Mouse (Mus musculus) limb, embryonic 12.5 days (tissue): ENCODE measurements around the gene Slc4a3. TPM values are rescaled to one million over a fixed set of nuclear protein-coding genes. Genes with fewer than 3 reads are reported as not detected.

Experiments
- ATAC-seq: fragments of 200-750 bp; cut with Nextera tagmentation; 2 replicates; pipeline ENCODE4 v1.8.0; 2017; ENCODE audit warnings: low read depth, moderate TSS enrichment; ENCODE audit not compliant: insufficient number of reproducible peaks, insufficient read depth, low FRiP score, low TSS enrichment
- H3K27ac ChIP-seq: fragments of 300-500 bp; sonication (generic); 2 replicates; pipeline ENCODE4 v1.5.1; 2016; ENCODE audit warnings: mild to moderate bottlenecking, moderate library complexity
- H3K27me3 ChIP-seq: fragments of 300-500 bp; sonication (generic); 2 replicates; pipeline ENCODE4 v1.6.1; 2016; ENCODE audit warnings: mild to moderate bottlenecking, moderate library complexity
- H3K36me3 ChIP-seq: fragments of 300-500 bp; sonication (generic); 2 replicates; pipeline ENCODE4 v1.6.1; 2016; ENCODE audit warnings: mild to moderate bottlenecking, moderate library complexity
- H3K4me1 ChIP-seq: fragments of 300-500 bp; sonication (generic); replicated peaks from 2 replicates; pipeline ENCODE4 v1.6.1; 2016
- H3K4me2 ChIP-seq: fragments of 300-500 bp; sonication (generic); 2 replicates; pipeline ENCODE4 v1.6.1; 2016; ENCODE audit warnings: mild to moderate bottlenecking, moderate library complexity
- H3K4me3 ChIP-seq: fragments of 300-500 bp; sonication (generic); replicated peaks from 2 replicates; pipeline ENCODE4 v1.5.1; 2016; ENCODE audit warnings: mild to moderate bottlenecking
- H3K9ac ChIP-seq: fragments of 300-500 bp; sonication (generic); replicated peaks from 2 replicates; pipeline ENCODE4 v1.6.1; 2016; ENCODE audit warnings: mild to moderate bottlenecking, moderate library complexity
- H3K9me3 ChIP-seq: fragments of 300-500 bp; sonication (generic); 2 replicates; pipeline ENCODE4 v1.6.1; 2016; ENCODE audit warnings: mild to moderate bottlenecking, moderate library complexity
- WGBS: fragments of 180-500 bp; shearing (Covaris S2); methylation state at CpG from one replicate; pipeline ENCODE4 v1.1.7; 2016; 5-methylcytosine and 5-hydroxymethylcytosine counted together
- polyA plus RNA-seq: library from polyadenylated mRNA; unstranded; fragments of >200 nt; fragmentation: Nextera tagmentation; extraction: Ambion mirVana; gene quantifications from 2 replicates; pipeline ENCODE4 v1.2.1, GENCODE M21; 2016

Gene Slc4a3
- polyA plus RNA-seq, 1 experiment from 2014 or later, result 33.7 TPM

DNA sequence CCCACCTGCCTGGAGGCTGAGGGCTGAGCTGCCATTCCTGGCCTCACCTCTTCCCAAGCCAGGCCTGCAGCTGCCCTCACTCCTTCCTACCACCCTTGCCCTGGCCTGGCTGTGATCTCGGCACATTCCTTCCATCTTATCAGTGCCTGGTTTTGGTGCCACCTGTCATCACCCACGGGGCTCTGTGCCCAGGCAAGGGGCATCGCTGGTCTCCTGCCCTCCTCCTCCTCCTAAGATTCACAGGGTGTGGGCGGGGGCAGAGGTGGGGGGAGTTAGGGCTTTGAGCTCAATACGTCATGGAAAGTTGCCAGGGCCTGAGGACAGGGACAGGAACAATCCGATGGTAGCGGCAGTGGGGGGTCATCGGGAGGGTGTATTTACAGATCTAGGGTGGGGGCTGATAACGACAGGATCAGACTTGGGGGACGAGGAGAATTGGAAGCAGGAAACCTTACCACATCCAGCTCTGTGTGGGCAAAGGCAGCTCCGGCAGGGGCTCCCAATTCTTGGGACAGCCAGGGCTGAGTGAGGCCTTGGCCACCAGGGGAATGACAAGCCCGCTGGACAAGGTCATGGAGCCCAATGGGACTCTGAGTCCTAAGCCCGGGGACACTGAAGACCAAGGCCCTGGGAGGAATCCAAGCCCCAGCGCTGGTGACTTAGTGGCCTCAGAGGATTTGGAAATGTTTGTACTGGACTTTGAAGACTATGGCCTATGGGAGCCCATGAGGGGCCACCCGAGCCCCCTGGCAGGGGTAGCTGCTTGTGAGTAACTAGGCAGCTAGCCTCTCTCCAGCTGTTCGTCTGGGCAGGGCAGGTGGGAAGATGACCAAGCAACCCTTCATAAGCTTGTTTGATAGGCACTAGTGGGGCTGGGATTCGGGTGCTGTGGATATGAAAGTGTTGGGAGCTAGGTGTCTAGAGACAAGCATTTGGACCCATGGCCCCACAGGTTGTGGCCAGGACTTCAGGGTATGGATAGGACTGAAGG, 3.5 kb downstream of the Slc4a3 start:
- Histone ChIP-seq H3K9ac (no peak overlapping the region), H3K9me3 (no peaks in the 10 kb centered on the region), H3K27ac (no peak overlapping the region), H3K36me3 (peaks cover 70% of the 10 kb centered on the region), H3K4me1 (peaks cover 13% of the 10 kb centered on the region), H3K27me3 (no peaks in the 10 kb centered on the region), H3K4me2 (no peak overlapping the region), H3K4me3 (no peak overlapping the region)
- WGBS, result 91% methylated on average over 17 of the region's 17 CpGs
- no peak for ATAC-seq

DNA sequence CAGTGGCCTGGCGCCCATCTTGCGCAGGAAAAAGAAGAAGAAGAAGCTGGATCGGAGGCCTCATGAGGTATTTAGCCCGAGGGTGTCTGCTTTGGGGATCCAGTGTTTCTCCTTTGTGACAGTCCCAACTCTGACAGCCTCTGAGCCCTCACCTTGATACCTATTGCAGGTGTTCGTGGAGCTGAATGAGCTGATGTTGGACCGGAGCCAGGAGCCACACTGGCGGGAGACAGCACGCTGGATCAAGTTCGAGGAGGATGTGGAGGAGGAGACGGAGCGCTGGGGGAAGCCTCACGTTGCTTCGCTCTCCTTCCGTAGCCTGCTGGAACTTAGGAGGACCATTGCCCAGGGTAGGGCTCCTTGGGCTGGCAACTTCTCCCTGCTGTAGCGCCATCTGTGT, 4.5 kb downstream of the Slc4a3 start:
- WGBS, result 86% methylated on average over 15 of the region's 15 CpGs
- H3K27me3 ChIP-seq, result no peaks in the 10 kb centered on the region
- no peak overlapping the region for H3K9ac ChIP-seq
- H3K27ac ChIP-seq, result no peak overlapping the region
- H3K9me3 ChIP-seq, result no peaks in the 10 kb centered on the region
- H3K4me3 ChIP-seq, result no peak overlapping the region
- peaks cover 80% of the 10 kb centered on the region for H3K36me3 ChIP-seq
- no peak overlapping the region for H3K4me2 ChIP-seq
- no peak for ATAC-seq
- peaks cover 12% of the 10 kb centered on the region for H3K4me1 ChIP-seq

DNA sequence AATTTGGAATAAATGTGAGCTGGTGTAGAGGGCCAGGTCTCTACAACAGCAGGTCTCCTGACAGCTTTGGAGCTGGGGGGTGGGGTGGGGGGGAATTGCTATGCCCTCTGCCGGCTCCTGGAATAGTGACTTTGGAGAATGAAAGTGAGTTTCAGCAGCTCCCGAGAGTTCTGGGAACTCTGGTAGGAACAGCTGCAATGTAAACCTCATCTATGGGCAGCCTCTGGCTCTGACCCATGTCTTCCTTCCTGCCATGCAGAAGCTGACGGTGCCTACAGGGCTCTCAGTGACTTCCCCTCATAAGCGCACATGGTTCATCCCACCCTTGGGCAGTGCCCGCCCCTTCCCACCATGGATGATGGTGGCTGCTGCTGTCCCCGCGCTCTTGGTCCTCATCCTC, 9.6 kb downstream of the Slc4a3 start:
- H3K9ac ChIP-seq, result no peak overlapping the region
- no peak overlapping the region for H3K4me2 ChIP-seq
- peaks cover 13% of the 10 kb centered on the region for H3K4me1 ChIP-seq
- no peak overlapping the region for H3K4me3 ChIP-seq
- H3K27me3 ChIP-seq, result 0 out of 2 replicates have a peak, but pooled peaks cover 6% of the 10 kb centered on the region
- WGBS, result 83% methylated on average over 7 of the region's 7 CpGs
- no peak for ATAC-seq
- H3K9me3 ChIP-seq, result no peaks in the 10 kb centered on the region
- H3K36me3 ChIP-seq, result peaks cover 80% of the 10 kb centered on the region
- H3K27ac ChIP-seq, result no peak overlapping the region

DNA sequence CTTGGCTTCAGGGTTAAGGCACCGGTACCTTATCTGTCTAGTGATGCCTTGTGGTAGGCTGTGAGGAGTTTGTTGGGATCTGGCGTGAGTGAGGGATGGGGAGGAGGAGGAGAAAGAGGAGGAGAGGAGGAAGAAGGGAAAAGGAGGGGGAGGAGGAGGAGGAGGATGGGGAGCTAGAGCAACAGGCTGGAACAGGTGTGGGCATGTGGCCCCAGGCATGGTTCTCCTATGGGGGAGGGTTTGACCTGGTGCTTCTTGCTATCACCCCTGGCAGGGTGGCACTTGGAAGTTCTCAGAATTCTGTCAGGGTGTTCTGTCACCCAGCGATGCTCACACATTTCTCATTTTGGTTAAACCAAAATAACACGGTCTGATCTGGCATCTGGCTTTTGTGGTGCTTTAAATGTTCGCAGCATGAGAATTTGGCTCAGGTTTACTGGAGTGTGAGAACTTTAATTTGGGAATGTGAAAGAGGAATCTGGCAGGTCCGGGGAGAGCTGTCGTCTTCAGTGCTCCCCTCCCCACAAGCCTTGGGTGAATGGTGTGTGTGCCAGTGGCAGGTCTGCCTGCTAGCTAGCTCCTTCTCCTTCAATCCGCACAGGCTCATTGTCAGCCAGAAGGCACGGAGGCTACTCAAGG, 10.2 kb downstream of the Slc4a3 start:
- H3K4me3 ChIP-seq, result no peak overlapping the region
- no peak for ATAC-seq
- H3K36me3 ChIP-seq, result peaks cover 74% of the 10 kb centered on the region
- WGBS, result 83% methylated on average over 9 of the region's 9 CpGs
- H3K27me3 ChIP-seq, result 0 out of 2 replicates have a peak, but pooled peaks cover 6% of the 10 kb centered on the region
- H3K4me1 ChIP-seq, result peaks cover 13% of the 10 kb centered on the region
- no peaks in the 10 kb centered on the region for H3K9me3 ChIP-seq
- no peak overlapping the region for H3K27ac ChIP-seq
- no peak overlapping the region for H3K9ac ChIP-seq
- no peak overlapping the region for H3K4me2 ChIP-seq

DNA sequence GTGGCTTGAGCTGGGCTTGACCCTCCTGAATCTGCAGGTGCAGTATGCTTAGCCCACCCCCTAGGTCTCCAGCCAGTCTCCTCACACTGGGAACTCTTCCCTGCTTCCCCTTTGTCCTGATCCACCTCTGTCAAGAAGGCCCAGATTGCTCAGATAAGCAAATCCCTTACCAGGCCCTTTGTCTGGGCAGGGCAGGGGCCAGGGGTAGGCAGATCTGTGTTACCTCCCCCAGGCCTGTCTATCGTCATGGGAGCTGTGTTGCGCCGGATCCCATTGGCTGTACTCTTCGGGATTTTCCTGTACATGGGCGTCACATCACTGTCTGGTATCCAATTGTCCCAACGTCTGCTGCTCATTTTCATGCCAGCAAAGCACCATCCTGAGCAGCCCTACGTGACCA, 11.0 kb downstream of the Slc4a3 start:
- 91% methylated on average over 7 of the region's 7 CpGs for WGBS
- no peak for ATAC-seq
- H3K4me1 ChIP-seq, result peaks cover 13% of the 10 kb centered on the region
- peaks cover 66% of the 10 kb centered on the region for H3K36me3 ChIP-seq
- no peak overlapping the region for H3K4me2 ChIP-seq
- no peaks in the 10 kb centered on the region for H3K9me3 ChIP-seq
- no peak overlapping the region for H3K4me3 ChIP-seq
- H3K27ac ChIP-seq, result no peak overlapping the region
- H3K27me3 ChIP-seq, result 0 out of 2 replicates have a peak, but pooled peaks cover 6% of the 10 kb centered on the region
- H3K9ac ChIP-seq, result no peak overlapping the region

DNA sequence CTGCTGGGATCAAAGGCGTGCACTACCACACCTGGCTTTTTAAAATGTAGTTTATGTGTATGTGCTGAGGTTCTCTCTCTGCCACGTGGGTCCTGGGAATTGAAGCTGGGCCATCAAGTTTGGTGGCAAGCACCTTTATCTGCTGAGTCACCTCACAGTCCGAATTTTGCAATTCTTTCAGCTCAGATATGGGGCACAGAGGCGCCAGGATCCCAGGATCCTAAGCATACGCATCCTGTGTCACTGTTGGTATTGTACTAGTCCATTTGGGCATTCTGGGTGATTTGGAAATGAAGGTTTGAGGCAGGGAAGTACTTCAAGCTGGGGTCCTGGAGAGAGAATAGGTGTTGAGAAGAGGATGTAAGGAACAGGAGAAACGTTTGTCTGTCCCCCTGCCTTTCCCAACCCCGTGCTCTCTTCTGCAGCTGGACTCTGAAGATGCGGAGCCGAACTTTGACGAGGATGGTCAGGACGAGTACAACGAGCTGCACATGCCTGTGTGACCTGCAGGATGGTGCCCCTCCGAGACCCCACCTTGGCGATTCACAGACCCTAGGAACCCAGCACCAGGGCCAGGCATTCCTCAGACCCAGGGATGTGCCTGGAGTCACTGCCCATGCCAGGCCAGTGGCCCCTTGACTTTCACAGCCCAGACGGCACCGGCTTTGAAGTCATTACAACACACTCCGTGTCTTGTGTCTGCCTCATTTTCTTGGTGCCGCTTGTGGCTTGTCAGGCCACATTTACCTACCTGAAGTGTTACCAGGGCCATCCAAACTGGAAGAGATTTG, 12.5 kb downstream of the Slc4a3 start:
- no peak for ATAC-seq

DNA sequence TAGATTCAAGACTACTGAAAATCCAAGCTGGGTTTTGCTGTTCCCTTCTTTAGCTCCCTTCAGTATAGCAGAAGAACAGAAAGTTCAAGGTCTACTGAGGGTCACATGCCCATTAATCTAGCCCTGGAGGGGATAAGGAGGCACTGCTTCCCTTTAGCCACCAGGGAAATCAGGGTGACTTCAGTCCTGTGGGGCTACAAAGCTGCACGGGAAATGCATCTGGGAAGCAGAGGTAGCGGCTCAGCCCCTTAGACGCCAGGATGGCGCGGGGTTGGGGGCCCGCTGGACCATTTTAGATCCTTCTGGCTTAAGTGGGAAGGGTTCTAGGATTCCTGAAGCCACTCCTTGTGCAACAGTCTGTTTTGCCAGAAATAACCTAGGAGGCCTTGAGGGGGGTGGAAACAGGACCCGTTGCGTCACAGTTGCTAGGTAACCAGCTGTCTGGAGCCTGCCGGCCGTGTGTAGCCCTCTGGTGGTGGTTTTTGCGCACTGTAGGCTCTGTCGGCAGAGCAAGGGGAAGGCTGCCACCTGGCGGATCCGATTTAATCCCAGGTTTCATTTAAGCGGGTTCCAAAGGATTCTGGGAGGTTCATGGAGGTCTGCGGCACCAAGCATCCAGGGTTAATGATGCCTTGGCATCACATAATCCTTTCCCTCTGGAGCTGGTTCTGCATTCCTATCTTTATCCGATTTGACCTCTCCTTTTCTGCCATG, 13.3 kb downstream of the Slc4a3 start:
- H3K9ac ChIP-seq, result peak overlapping the region; percentile 58
- peaks cover 43% of the 10 kb centered on the region for H3K36me3 ChIP-seq
- peaks cover 7% of the 10 kb centered on the region; the same call in 1 of the 2 replicates for H3K9me3 ChIP-seq
- peak overlapping the region; percentile 47 for H3K4me2 ChIP-seq
- H3K27me3 ChIP-seq, result 0 out of 2 replicates have a peak, but pooled peaks cover 6% of the 10 kb centered on the region
- H3K4me1 ChIP-seq, result peaks cover 13% of the 10 kb centered on the region
- peak overlapping the region; percentile 83 for H3K27ac ChIP-seq
- H3K4me3 ChIP-seq, result 0 out of 2 replicates have a peak overlapping the region, but pooled peaks have one; percentile 7
- WGBS, result 2% methylated on average over 17 of the region's 17 CpGs
- ATAC-seq, result peak; percentile 88

More for the DNA sequence above, 12.5 kb downstream of the Slc4a3 start:
- Histone ChIP-seq H3K4me1 (peaks cover 13% of the 10 kb centered on the region), H3K9ac (peak overlapping the region; percentile 58), H3K9me3 (peaks cover 7% of the 10 kb centered on the region; the same call in 1 of the 2 replicates), H3K4me3 (no peak overlapping the region), H3K4me2 (peak overlapping the region; percentile 47), H3K36me3 (peaks cover 51% of the 10 kb centered on the region), H3K27ac (peak overlapping the region; percentile 83), H3K27me3 (0 out of 2 replicates have a peak, but pooled peaks cover 6% of the 10 kb centered on the region)
- 81% methylated on average over 18 of the region's 18 CpGs for WGBS

DNA sequence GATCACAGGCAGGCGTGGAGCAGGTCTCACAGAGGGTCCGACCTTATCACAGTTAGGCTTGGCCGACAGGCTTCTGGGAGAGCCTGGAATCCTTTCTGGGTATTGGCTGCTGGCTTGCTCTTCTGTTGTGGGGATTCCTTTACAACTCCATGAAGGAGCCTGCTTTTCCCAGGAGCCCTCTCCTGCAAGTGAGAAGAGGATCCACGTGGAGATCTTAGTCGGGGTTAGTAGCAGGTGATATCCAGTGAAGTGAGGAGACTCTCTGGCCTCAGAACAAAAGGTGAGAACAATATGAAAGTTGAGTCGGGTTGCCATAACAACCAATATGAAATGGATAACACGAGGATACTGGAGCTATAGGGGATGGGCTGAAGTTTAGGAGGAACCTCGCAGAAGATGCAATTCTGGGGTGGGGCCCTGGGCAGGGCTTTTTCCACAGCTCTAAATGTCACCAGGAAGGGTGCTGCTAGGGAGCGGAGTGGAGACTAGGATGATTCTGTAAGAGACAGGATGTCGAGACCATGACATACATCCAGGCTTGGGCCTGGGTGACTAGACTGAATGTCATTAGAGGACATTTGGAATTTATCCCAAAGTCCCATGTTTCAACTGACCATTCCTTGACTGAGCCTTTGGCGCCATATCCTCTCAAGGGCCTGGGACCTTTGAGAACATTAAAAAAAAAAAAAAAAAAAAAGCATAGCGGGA, 14.3 kb downstream of the Slc4a3 start:
- H3K4me3 ChIP-seq, result no peak overlapping the region
- H3K27ac ChIP-seq, result 0 out of 2 replicates have a peak overlapping the region, but pooled peaks have one; percentile 20
- ATAC-seq, result no peak
- WGBS, result 82% methylated on average over 12 of the region's 12 CpGs
- H3K9me3 ChIP-seq, result peaks cover 7% of the 10 kb centered on the region; the same call in 1 of the 2 replicates
- peaks cover 33% of the 10 kb centered on the region for H3K36me3 ChIP-seq
- 0 out of 2 replicates have a peak, but pooled peaks cover 6% of the 10 kb centered on the region for H3K27me3 ChIP-seq
- 0 out of 2 replicates have a peak overlapping the region, but pooled peaks have one; percentile 23 for H3K9ac ChIP-seq
- H3K4me1 ChIP-seq, result peaks cover 13% of the 10 kb centered on the region
- H3K4me2 ChIP-seq, result no peak overlapping the region

DNA sequence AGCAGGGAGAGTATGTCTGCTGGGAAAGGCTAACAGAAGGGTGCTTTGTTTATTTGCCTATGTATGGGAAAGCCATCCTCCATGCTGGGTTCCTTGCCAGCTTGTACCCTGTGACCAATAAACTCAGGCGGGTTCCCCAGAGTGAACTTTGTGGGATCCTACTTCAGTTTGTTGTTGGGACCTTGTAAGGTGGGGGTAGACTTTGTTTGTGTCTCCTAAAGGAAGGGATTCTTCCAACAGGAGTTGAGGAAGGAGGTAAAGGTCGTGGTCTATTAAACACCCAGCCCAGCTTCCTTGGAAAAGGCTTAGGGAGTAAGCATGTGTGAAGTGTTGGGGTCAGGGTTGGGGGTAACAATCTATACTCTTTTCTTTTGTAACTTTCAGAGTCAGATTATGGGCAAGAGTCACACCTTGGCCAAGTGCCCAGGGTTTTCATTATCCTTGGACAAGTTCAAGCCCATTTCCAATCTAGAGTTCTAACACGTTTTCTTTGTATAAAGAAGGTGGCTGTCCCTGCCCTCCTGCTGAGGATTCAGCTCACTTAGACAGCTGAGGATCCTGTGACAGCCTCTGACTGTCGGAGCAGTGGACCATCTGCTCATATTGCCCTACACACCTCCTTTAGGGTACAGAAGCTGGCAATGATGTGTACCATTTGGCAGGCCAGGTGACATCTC, 15.3 kb downstream of the Slc4a3 start:
- H3K27ac ChIP-seq, result no peak overlapping the region
- no peak overlapping the region for H3K4me2 ChIP-seq
- ATAC-seq, result no peak
- H3K9me3 ChIP-seq, result peaks cover 7% of the 10 kb centered on the region; the same call in 1 of the 2 replicates
- H3K36me3 ChIP-seq, result peaks cover 25% of the 10 kb centered on the region
- peaks cover 13% of the 10 kb centered on the region for H3K4me1 ChIP-seq
- no peak overlapping the region for H3K9ac ChIP-seq
- H3K4me3 ChIP-seq, result no peak overlapping the region
- 0 out of 2 replicates have a peak, but pooled peaks cover 6% of the 10 kb centered on the region for H3K27me3 ChIP-seq
- WGBS, result 53% methylated on average over 4 of the region's 4 CpGs
